Mouse (Mus musculus) megakaryocyte progenitor cell, adult 5-6 weeks (primary cell): Measurements from ENCODE around the gene Mtg2. TPM values are rescaled to one million over a fixed set of nuclear protein-coding genes. Genes with fewer than 3 reads are reported as not detected.

Experiments
- ATAC-seq: replicated peaks from 2 replicates; pipeline ENCODE4 v1.8.0; 2016; ENCODE audit warnings: mild to moderate bottlenecking, moderate TSS enrichment, inconsistent platforms; ENCODE audit not compliant: poor library complexity
- total RNA-seq, 2 experiments: library from RNA; stranded (forward) in 1 of 2; stranded (reverse) in 1 of 2; fragments of 157-497, 149-512 nt in 1 of 2; fragments of 200-1000 nt in 1 of 2; gene quantifications; 2 replicates each; pipeline versions ENCODE4 v1.2.3 to v1.2.4; 2015 to 2017

Mtg2 gene
- total RNA-seq (2015) (6.4 and 9.3 TPM in 2 replicates), total RNA-seq (2017) (12.2 and 14.0 TPM in 2 replicates)

GRCm38 (mm10) chr2:180070481-180071453 lies at the start of gene Mtg2:
Gene Mtg2 (plus strand): TSS chr2:180070588.
- peak; percentile 97 for ATAC-seq

- no peak for ATAC-seq
Measured at GRCm38 (mm10) chr2:180020919-180021318, 49.5 kb upstream of the Mtg2 start.

GRCm38 (mm10) chr2:180022751-180023150 lies 47.6 kb upstream of the Mtg2 start:
- ATAC-seq = no peak

DNA sequence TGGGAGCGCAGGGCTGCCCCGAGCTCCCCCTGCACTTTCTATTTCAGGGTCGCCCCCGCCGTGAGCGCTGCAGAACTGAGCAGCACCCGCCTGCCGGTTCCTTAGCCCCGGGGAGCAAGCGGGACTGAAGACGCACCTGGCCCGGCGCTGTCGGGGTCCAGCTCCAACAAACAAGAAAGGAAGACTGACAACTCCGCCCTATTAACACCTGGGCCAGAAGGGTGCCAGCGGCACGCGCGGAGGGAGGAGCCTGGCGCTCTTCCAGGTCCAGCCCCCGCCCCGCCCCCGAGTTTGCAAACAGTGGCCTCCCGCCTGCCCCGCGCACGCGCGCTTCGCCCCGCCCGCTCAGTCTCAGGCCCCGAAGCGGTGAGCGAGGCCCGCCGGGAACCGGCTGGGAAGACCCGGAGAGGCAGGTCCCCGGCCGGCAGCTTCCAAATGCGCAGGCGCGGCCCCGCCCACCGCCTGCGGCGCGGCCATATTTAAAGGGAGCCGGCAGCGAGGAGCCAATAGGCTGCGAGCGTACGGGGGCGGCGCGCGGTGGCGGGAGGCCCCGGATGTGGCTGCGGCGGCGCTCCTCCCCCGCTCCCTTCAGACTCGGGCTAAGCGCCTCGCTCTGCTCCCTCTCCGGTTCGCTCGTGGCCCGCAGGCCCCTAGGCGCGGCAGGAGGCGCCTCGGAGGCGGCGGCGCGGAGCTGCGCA lies 45.8 kb upstream of the Mtg2 start, which contains the start of gene Lsm14b:
Gene Lsm14b, plus strand, starts transcription at position 587 of the 698 bp plus-strand sequence.
- ATAC-seq = peak; percentile 82

GRCm38 (mm10) chr2:180025135-180025860 lies 45.1 kb upstream of the Mtg2 start:
- ATAC-seq = no peak; the same call in 1 of the 2 replicates

GRCm38 (mm10) chr2:180025861-180026200 lies 44.6 kb upstream of the Mtg2 start:
- ATAC-seq = no peak

DNA sequence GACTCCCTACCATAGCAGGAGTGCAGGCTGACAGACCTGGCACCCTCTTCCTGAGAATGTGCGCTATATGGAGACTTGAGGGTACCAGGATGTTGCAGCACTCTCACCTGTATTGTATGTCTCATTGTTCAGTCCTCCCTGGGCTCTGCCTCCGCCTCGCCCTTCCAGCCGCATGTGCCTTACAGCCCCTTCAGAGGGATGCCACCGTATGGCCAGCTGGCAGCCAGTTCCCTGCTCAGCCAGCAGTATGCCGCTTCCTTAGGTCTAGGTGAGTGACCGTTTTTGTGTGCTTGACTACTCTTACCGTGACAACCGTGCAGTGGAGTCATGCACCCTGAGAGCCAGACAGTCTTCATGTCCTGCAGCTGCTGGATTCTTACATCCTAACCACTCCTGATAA lies 42.6 kb upstream of the Mtg2 start:
- no peak for ATAC-seq

GRCm38 (mm10) chr2:180031270-180031669 lies 39.1 kb upstream of the Mtg2 start:
- ATAC-seq = no peak

DNA sequence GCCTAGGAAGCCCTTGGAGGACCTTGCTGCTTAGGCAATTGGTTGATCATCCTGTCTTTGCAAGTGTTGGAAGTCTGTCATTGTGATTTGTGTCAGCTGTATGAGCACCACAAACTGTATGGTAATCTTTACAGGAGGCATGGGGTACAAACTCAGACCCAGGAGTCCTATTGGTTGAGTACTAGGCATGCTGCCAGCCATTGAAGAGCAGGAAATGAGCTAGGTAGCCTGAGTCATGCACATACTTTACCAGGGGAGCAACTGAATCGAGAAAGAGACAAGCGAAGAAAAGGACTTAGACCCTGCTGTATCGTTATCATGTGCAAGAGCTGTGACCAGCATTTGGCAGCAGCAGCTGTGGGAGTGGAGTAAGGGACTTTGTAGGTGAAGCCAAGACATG lies 37.5 kb upstream of the Mtg2 start:
- peak; percentile 65 for ATAC-seq

DNA sequence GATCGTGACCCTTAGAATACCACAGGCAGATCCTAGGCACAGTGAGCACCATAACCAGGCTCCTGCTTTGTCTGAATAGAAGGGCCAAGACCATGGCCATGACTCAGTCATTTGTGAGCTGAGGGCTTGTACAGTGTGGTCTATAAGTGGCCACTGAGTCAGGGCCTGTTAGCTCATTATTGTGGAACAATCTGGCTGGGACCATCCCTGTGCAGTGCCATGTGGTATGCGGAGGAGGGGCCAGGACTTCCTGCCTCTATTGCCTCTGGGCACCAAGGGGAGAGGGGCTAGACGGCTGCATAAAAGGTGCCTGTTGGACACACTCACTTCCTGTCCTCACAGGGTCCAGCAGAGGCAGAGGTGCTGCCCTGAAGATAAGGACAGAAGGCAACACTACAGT lies 36.4 kb upstream of the Mtg2 start:
- no peak for ATAC-seq

DNA sequence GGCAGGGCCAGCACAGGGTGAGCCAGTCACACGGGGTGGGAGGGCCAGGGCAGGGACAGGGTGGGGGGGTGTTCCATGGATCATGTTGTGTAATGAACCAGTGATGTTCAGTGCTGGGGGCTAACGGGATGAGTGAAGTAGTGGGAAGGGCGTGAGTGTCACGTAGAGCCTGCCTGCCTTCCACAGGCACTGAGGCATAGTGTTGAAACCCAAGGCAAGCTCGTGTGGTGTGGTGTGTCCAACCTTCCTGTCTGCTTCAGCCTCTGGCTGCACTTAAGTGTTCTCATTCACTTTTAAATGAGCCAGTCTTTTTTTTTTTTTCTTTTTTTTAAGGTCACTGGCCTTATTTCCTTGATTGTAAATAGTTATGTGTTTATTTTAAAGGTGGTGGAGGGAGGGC lies 35.6 kb upstream of the Mtg2 start:
- ATAC-seq = 0 out of 2 replicates have a peak, but pooled peaks have one; percentile 17

DNA sequence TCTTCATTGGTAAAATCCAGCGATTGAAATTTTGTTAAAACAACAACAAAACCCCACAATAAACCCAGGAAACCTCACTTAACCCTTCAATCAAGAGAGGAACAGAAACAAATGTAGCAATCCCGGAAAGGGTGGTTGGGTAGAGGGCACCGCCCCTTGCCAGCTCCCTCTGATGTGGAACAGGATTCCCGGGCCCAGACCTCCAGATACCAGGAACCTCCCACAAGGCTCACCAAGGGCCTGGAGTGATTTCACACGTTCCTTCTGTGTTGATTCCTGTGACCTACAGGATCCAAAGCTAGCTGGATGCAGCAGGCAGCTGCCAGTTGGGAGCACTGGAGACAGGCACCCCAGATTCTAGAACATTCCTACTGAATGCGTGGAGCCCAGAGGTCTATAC lies 30.0 kb upstream of the Mtg2 start:
- ATAC-seq = peak; percentile 49

DNA sequence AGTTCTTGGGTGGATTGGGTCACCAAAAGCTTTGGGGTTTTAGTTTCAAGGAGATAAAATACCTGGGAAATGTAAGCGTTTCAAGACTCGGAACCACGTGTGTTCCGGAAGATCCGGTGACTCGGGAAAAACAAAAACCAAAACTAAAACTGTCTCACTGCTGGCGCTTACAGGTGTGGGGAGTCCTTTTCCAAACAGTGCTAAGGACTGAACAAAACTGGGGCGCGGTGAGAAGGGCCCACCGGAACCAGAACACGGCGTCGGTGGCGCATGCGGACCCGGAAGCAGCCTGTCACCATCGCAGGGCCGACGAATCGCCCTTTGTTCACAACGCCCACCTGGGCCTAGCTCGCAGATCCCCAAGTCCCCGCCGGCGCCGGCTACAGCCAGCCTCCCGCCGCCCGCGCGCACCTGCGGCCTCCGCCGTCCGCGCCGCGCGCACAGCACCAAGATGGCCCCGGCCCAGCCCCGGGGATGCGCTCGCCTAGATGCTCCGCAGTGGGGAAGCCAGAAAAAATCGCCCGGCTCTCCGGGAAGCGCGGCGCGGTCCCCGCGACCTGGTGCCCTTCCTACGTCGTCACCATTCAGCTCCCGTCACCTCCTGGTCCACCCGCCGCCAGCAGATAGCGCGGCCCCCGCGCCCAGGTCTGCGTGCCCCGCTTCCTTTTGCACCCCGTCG lies 28.7 kb upstream of the Mtg2 start:
- 0 out of 2 replicates have a peak, but pooled peaks have one; percentile 7 for ATAC-seq

DNA sequence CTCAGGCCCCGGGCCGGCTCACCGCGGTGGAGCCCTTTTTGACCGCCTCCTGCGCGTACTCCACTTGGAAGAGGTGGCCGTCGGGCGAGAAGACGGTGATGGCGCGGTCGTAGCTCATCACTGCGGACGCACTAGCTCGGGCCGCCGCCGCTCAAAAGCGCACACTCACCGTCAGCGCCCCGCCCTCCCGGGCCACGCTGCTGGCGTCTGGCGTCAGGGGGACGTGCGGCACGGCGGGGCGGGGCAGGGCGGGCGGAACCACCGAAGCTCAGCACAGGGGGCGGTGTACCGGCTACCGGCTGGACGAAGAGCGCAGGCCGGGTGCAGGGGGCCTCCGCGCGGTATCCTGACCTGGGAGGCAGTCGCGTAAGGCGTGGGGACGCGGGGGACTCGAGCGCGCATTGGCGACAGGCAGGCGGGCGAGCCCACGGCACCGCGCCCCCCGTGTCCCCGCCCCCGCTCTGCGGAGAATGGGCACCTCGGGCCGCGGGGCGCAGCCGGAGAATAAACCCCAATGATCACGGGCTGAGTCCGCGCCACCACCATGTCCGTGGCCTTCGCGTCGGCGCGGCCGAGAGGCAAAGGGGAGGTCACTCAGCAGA lies 28.0 kb upstream of the Mtg2 start, which contains the start of the genes Psma7 and Ss18l1:
Gene Psma7, minus strand, starts transcription at position 178 of the 602 bp plus-strand sequence.
Gene Ss18l1, plus strand, starts transcription at position 254 of the 602 bp plus-strand sequence.
- ATAC-seq = peak; percentile 71

- peak; percentile 24 for ATAC-seq
Measured at GRCm38 (mm10) chr2:180042858-180043515, 27.4 kb upstream of the Mtg2 start.

GRCm38 (mm10) chr2:180045283-180045682 lies 25.1 kb upstream of the Mtg2 start:
- peak; percentile 52 for ATAC-seq

DNA sequence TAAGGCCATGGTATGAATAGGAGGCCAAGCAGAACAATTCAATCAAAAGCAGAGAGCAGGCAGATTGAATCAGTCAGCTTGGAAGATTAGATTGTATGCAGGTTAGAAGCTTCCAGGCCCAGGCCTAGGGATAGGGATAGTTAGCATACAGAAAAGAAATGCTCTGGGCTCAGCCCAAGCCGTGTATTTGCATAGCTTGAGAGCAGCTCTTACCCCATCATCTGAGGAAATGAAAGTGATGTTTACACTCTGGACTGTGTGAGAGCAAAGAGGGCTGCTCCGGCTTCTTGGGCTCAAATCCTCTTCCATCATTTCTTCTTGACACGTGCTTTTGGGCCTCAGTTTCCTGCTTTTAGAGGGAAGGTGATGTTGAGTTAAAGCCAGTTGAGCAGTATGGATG lies 22.8 kb upstream of the Mtg2 start:
- no peak for ATAC-seq

GRCm38 (mm10) chr2:180047980-180048635 lies 22.3 kb upstream of the Mtg2 start:
- no peak for ATAC-seq

DNA sequence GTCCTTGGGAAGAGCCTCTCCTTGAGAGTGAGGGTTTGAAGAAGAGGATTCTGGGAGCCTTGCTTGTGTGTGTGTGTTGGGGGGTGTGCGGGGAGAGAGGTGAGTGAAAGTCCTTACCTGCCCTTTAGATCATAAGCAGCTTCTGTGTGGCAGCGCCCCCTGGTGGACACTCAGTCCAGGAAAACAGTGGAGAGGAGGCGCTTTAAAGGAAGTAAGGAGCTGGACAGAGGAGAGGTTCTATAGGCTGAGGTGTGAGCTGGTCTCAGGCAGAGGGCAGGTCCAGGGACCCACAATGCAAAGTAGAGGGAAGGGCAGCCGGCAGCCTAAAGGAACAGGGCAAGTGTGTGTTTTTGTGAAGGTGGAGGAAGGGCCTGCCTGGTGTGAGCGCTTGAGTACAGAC lies 19.4 kb upstream of the Mtg2 start:
- peak; percentile 91 for ATAC-seq
